Mouse (Mus musculus): Measurements from ENCODE around the gene Olfm1. TPM values are rescaled to one million over a fixed set of nuclear protein-coding genes. Genes with fewer than 3 reads are reported as not detected.
A peak's percentile ranks its signal among the peaks of the same experiment; 100 is the strongest.

Olfm1 gene
- polyA plus RNA-seq, 1 experiment from 2014 or later, result 15.5 TPM

GRCm38 (mm10) chr2:28261438-28261837 is 68.6 kb downstream of the Olfm1 start:
- Histone ChIP-seq H3K27ac (no peak overlapping the region), H3K4me1 (replicated peaks) (peaks cover 1% of the 10 kb centered on the region; the same call in 1 of the 2 replicates), H3K27me3 (no peaks in the 10 kb centered on the region), H3K36me3 (no peaks in the 10 kb centered on the region), H3K4me2 (no peak overlapping the region), H3K9ac (replicated peaks) (no peak overlapping the region), H3K4me3 (replicated peaks) (no peak overlapping the region), H3K9me3 (no peaks in the 10 kb centered on the region)
- 59% methylated on average over 3 of the region's 3 CpGs for WGBS
- ATAC-seq (ENCODE audit: insufficient number of reproducible peaks, insufficient read depth, low FRiP score, low TSS enrichment, low read depth), result no peak

- no peak for ATAC-seq (ENCODE audit: insufficient number of reproducible peaks, insufficient read depth, low FRiP score, low TSS enrichment, low read depth)
- H3K4me3 ChIP-seq (replicated peaks), result no peak overlapping the region
- no peaks in the 10 kb centered on the region for H3K27me3 ChIP-seq
- H3K4me1 ChIP-seq (replicated peaks), result peaks cover 8% of the 10 kb centered on the region
- no peaks in the 10 kb centered on the region for H3K9me3 ChIP-seq
- H3K27ac ChIP-seq, result no peak overlapping the region
- H3K9ac ChIP-seq (replicated peaks), result no peak overlapping the region
- no peaks in the 10 kb centered on the region for H3K36me3 ChIP-seq
- 88% methylated on average over 3 of the region's 3 CpGs for WGBS
- no peak overlapping the region for H3K4me2 ChIP-seq
Observed at GRCm38 (mm10) chr2:28267776-28268275, 75.0 kb downstream of the Olfm1 start.

GRCm38 (mm10) chr2:28270561-28270960 is 77.8 kb downstream of the Olfm1 start:
- no peak overlapping the region for H3K4me3 ChIP-seq (replicated peaks)
- H3K27ac ChIP-seq, result no peak overlapping the region
- 17% methylated on average over 4 of the region's 4 CpGs for WGBS

GRCm38 (mm10) chr2:28272218-28272965 is 79.6 kb downstream of the Olfm1 start:
- no peaks in the 10 kb centered on the region for H3K36me3 ChIP-seq
- no peaks in the 10 kb centered on the region for H3K9me3 ChIP-seq
- H3K4me1 ChIP-seq (replicated peaks), result peaks cover 8% of the 10 kb centered on the region
- H3K27me3 ChIP-seq, result no peaks in the 10 kb centered on the region
- H3K4me2 ChIP-seq, result no peak overlapping the region
- no peak overlapping the region for H3K9ac ChIP-seq (replicated peaks)
- 73% methylated on average over 11 of the region's 11 CpGs for WGBS
- no peak overlapping the region for H3K4me3 ChIP-seq (replicated peaks)
- ATAC-seq (ENCODE audit: insufficient number of reproducible peaks, insufficient read depth, low FRiP score, low TSS enrichment, low read depth), result no peak
- no peak overlapping the region for H3K27ac ChIP-seq

More at GRCm38 (mm10) chr2:28270561-28270960, 77.8 kb downstream of the Olfm1 start:
- no peaks in the 10 kb centered on the region for H3K36me3 ChIP-seq
- H3K4me2 ChIP-seq, result peak overlapping the region; percentile 13
- peaks cover 8% of the 10 kb centered on the region for H3K4me1 ChIP-seq (replicated peaks)
- no peak for ATAC-seq (ENCODE audit: insufficient number of reproducible peaks, insufficient read depth, low FRiP score, low TSS enrichment, low read depth)
- no peaks in the 10 kb centered on the region for H3K9me3 ChIP-seq
- no peaks in the 10 kb centered on the region for H3K27me3 ChIP-seq
- H3K9ac ChIP-seq (replicated peaks), result no peak overlapping the region

- H3K9me3 ChIP-seq, result no peaks in the 10 kb centered on the region
- H3K27ac ChIP-seq, result no peak overlapping the region
- H3K36me3 ChIP-seq, result no peaks in the 10 kb centered on the region
- H3K4me1 ChIP-seq (replicated peaks), result peaks cover 13% of the 10 kb centered on the region
- no peaks in the 10 kb centered on the region for H3K27me3 ChIP-seq
- ATAC-seq (ENCODE audit: insufficient number of reproducible peaks, insufficient read depth, low FRiP score, low TSS enrichment, low read depth), result no peak
- H3K4me3 ChIP-seq (replicated peaks), result no peak overlapping the region
- WGBS, result 80% methylated on average over 5 of the region's 5 CpGs
- no peak overlapping the region for H3K9ac ChIP-seq (replicated peaks)
- H3K4me2 ChIP-seq, result no peak overlapping the region
Observed at GRCm38 (mm10) chr2:28274006-28274405, 81.2 kb downstream of the Olfm1 start.

- ATAC-seq (ENCODE audit: insufficient number of reproducible peaks, insufficient read depth, low FRiP score, low TSS enrichment, low read depth), result no peak
- 72% methylated on average over 3 of the region's 3 CpGs for WGBS
Observed at GRCm38 (mm10) chr2:28275345-28275744, 82.6 kb downstream of the Olfm1 start.

GRCm38 (mm10) chr2:28278150-28278549 is 85.4 kb downstream of the Olfm1 start:
- no peak overlapping the region for H3K4me2 ChIP-seq
- H3K36me3 ChIP-seq, result no peaks in the 10 kb centered on the region
- H3K27ac ChIP-seq, result no peak overlapping the region
- no peak for ATAC-seq (ENCODE audit: insufficient number of reproducible peaks, insufficient read depth, low FRiP score, low TSS enrichment, low read depth)
- peaks cover 5% of the 10 kb centered on the region; the same call in 1 of the 2 replicates for H3K4me1 ChIP-seq (replicated peaks)
- WGBS, result 13% methylated on average over 7 of the region's 7 CpGs
- H3K4me3 ChIP-seq (replicated peaks), result no peak overlapping the region
- no peaks in the 10 kb centered on the region for H3K9me3 ChIP-seq
- H3K27me3 ChIP-seq, result no peaks in the 10 kb centered on the region
- H3K9ac ChIP-seq (replicated peaks), result no peak overlapping the region

More at GRCm38 (mm10) chr2:28275345-28275744, 82.6 kb downstream of the Olfm1 start:
- H3K27me3 ChIP-seq, result no peaks in the 10 kb centered on the region
- H3K9ac ChIP-seq (replicated peaks), result no peak overlapping the region
- no peak overlapping the region for H3K27ac ChIP-seq
- no peaks in the 10 kb centered on the region for H3K36me3 ChIP-seq
- H3K4me2 ChIP-seq, result no peak overlapping the region
- H3K4me1 ChIP-seq (replicated peaks), result peaks cover 10% of the 10 kb centered on the region
- no peak overlapping the region for H3K4me3 ChIP-seq (replicated peaks)
- H3K9me3 ChIP-seq, result no peaks in the 10 kb centered on the region

- Histone ChIP-seq H3K36me3 (no peaks in the 10 kb centered on the region), H3K4me1 (replicated peaks) (peaks cover 5% of the 10 kb centered on the region; the same call in 1 of the 2 replicates), H3K9ac (replicated peaks) (no peak overlapping the region), H3K27ac (no peak overlapping the region), H3K9me3 (no peaks in the 10 kb centered on the region), H3K4me3 (replicated peaks) (no peak overlapping the region), H3K27me3 (no peaks in the 10 kb centered on the region), H3K4me2 (no peak overlapping the region)
- 80% methylated on average over 10 of the region's 10 CpGs for WGBS
- no peak for ATAC-seq (ENCODE audit: insufficient number of reproducible peaks, insufficient read depth, low FRiP score, low TSS enrichment, low read depth)
Observed at GRCm38 (mm10) chr2:28278853-28279252, 86.1 kb downstream of the Olfm1 start.

Other genes starting within 250 kb of the Olfm1 start
- not detected in 2 replicates for gene Fcnb, start 108.1 kb upstream of the Olfm1 start, polyA plus RNA-seq (2016; fragmentation: Nextera tagmentation; extraction: Ambion mirVana)

Measured in limb, embryonic 12.5 days (tissue).